Mouse (Mus musculus) E14TG2a.4 (cell line): ENCODE measurements around the gene Esr1.

Experiments used
- CTCF ChIP-seq: conservative IDR thresholded peaks from 2 replicates; pipeline ENCODE4 v1.5.1; 2014; ENCODE audit warnings: low read length
- POU5F1 ChIP-seq: IDR thresholded peaks from 2 replicates; pipeline ENCODE4 v1.6.1; 2014; ENCODE audit warnings: low read length, borderline replicate concordance

DNA sequence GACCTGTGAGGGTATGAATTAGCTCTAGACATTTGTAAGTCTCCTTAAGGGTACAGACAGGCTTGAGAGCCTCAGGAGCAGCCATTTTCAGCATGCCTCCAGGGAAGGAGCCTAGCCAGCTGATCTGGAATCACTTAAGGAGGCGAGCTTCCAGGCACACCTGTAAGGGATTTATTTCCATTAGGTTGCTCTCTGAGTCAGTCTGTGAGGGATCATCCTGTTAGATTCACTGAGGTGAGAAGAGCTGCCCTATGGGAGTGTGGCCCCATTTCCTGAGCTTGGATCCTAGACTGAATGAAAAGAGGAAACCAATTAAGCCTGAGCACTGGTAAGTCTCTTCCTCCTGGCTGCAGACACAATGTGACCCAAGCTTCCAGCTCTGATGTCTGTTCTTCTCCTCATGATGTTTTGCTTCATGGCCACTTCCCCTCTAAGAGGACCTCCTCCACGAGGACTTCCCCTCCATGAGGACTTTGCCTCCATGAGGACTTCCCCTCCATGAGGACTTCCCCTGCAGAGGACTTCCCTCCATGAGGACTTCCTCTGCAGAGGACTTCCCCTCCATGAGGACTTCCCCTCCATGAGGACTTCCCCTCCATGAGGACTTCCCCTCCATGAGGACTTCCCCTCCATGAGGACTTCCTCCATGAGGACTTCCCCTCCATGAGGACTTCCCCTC, 10.5 kb upstream of the Esr1 start:
- no peak for TF ChIP-seq CTCF
- no peak for TF ChIP-seq POU5F1
